Mouse (Mus musculus) brain, embryonic 14.5 days (tissue): ENCODE measurements around the gene Ccdc78. TPM values are rescaled to one million over a fixed set of nuclear protein-coding genes. Genes with fewer than 3 reads are reported as not detected.
A peak's percentile ranks its signal among the peaks of the same experiment; 100 is the strongest.

Source experiments
- DNase-seq: peaks from one replicate; pipeline ENCODE4 v3.0.0-alpha.2; 2011; ENCODE audit warnings: low read depth
- CTCF ChIP-seq: fragments of 200-500 bp; IDR thresholded peaks from 2 replicates; pipeline ENCODE4 v1.5.1; 2012; ENCODE audit warnings: inconsistent platforms, mild to moderate bottlenecking, moderate library complexity, borderline replicate concordance; ENCODE audit not compliant: insufficient read depth, insufficient read length; ENCODE audit errors: extremely low read depth
- POLR2A ChIP-seq: fragments of 200-500 bp; IDR thresholded peaks from 2 replicates; pipeline ENCODE4 v1.6.1; 2012; ENCODE audit warnings: mild to moderate bottlenecking, inconsistent platforms, borderline replicate concordance; ENCODE audit not compliant: poor library complexity, insufficient read depth, insufficient read length, severe bottlenecking; ENCODE audit errors: extremely low read depth
- polyA plus RNA-seq: library from polyadenylated mRNA; depleted of rRNA; stranded (reverse); fragments of >200 nt; gene quantifications from 2 replicates; pipeline ENCODE4 v1.2.3, GENCODE M21; 2012

Ccdc78 gene
- polyA plus RNA-seq, 1 experiment: 0.08 TPM

- TF ChIP-seq CTCF (no peak), POLR2A (no peak)
- DNase-seq: no peak
Measured at GRCm38 (mm10) chr17:25825984-25826570, 39.7 kb downstream of the Ccdc78 start.

GRCm38 (mm10) chr17:25827011-25827410, 40.6 kb downstream of the Ccdc78 start:
- TF ChIP-seq POLR2A (no peak), CTCF (no peak)
- DNase-seq: no peak

GRCm38 (mm10) chr17:25827546-25828222, 41.3 kb downstream of the Ccdc78 start:
- no peak for DNase-seq

DNA sequence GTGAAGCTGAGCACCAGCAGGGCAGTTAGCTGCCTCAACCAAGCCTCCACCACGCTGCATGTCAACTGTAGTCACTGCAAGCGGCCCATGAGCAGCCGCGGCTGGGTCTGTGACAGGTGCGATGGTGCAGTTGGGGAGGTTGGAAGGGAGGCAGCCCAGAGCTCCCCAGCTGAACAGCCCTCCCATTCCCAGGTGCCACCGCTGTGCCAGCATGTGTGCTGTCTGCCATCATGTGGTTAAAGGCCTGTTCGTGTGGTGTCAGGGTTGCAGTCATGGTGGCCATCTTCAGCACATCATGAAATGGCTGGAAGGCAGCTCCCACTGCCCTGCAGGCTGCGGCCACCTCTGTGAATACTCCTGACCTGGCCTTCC, 41.8 kb downstream of the Ccdc78 start:
- DNase-seq: no peak
- TF ChIP-seq POLR2A (no peak), CTCF (no peak)

More at GRCm38 (mm10) chr17:25827546-25828222, 41.3 kb downstream of the Ccdc78 start:
- TF ChIP-seq POLR2A (no peak), CTCF (no peak)

DNA sequence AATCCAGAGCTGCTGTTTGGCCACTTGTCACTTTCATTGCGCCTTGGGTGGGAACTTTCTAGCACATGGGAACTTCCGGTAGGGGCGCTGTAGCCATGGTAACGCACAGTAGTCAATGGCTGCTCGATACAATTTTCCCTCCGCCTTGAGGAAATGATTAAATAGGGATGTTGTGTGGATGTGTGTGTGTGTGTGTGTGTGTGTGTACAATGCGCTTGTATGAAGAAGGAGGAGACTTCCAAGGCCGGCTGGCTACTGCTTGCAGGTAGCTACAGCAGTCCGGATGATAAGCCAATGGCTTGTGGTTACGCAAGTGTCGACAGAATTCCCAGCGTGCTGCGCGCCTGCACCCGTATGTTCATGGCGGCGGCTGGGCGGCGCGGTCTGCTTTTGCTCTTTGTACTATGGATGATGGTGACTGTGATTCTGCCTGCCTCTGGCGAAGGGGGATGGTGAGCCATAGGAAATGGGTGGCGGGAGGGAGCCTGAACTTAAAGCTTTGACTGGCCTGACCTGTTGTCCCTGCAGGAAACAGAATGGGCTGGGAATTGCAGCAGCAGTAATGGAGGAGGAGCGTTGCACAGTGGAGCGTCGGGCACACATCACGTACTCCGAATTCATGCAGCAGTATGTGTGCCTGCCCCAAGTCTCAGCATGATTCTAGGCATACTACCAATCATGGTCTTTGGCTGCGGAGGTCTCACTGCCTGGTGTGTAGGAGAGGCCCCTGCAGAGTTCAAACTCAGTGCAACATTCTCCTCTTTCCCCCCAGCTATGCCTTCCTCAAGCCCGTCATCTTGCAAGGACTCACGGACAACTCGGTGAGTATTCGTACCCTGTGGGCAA, 42.6 kb downstream of the Ccdc78 start, which contains the start of gene Jmjd8:
Jmjd8 (plus strand) TSS at position 156 of the 846 bp plus-strand sequence.
- TF ChIP-seq CTCF (peak; percentile 65; the same call in 1 of the 2 replicates), POLR2A (peak; percentile 54; the same call in 1 of the 2 replicates)
- peak; percentile 96 for DNase-seq

- no peak for DNase-seq
- TF ChIP-seq POLR2A (no peak), CTCF (no peak)
Measured at GRCm38 (mm10) chr17:25829558-25830017, 43.2 kb downstream of the Ccdc78 start.

- no peak for TF ChIP-seq CTCF
- TF ChIP-seq POLR2A: no peak
- DNase-seq: no peak
Measured at GRCm38 (mm10) chr17:25830200-25830753, 43.9 kb downstream of the Ccdc78 start.

GRCm38 (mm10) chr17:25830806-25831431, 44.5 kb downstream of the Ccdc78 start:
- DNase-seq: no peak
- TF ChIP-seq CTCF (no peak), POLR2A (no peak)

GRCm38 (mm10) chr17:25831451-25832281, 45.3 kb downstream of the Ccdc78 start:
- DNase-seq: no peak

More at GRCm38 (mm10) chr17:25831451-25832281, 45.3 kb downstream of the Ccdc78 start:
- TF ChIP-seq CTCF: no peak
- no peak for TF ChIP-seq POLR2A
